Mouse (Mus musculus): ENCODE data around the gene Large1. TPM values are rescaled to one million over a fixed set of nuclear protein-coding genes. Genes with fewer than 3 reads are reported as not detected.
A peak's percentile ranks its signal among the peaks of the same experiment; 100 is the strongest.

Large1 gene
- total RNA-seq, 1 experiment: 14.8 TPM

DNA sequence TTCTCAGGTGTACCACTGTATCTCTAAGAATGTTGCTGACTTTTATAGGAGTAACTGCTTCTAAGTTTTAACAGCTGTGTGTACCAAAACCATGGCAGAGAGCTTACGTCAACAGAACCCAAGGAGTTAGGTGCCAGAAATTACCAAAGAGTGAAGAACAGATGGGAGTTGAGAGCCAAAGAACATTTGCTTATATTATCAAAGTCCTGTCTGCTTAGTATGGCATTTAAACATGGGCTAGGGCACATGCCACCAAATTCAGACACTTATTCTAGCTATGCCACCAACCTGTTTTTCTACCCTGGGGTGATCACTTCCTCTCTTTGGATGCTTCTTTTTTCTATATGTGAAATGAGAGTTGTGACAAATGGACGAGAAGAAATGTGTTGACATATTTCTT lies 479.9 kb downstream of the Large1 start:
- DNase-seq (ENCODE audit: low read depth, low spot score): no peak
- Histone ChIP-seq H3K27ac (ENCODE audit: insufficient read depth, low read depth, low read length, poor library complexity, severe bottlenecking) (no peak overlapping the region), H3K9me3 (ENCODE audit: control insufficient read depth, insufficient read depth, low read depth, low read length) (no peaks in the 10 kb centered on the region), H3K4me1 (ENCODE audit: control insufficient read depth in 2 of 2, insufficient read depth in 2 of 2, low read length in 2 of 2, poor library complexity in 1 of 2) (no peaks in the 10 kb centered on the region), H3K4me3 (ENCODE audit: insufficient read depth in 1 of 2, low read depth in 1 of 2, low read length in 2 of 2, poor library complexity in 1 of 2, severe bottlenecking in 1 of 2) (no peak overlapping the region), H3K9ac (ENCODE audit: insufficient read depth, low read depth, low read length, poor library complexity, severe bottlenecking) (no peak overlapping the region), H3K36me3 (ENCODE audit: control insufficient read depth, insufficient read depth, low read length, poor library complexity, severe bottlenecking) (no peaks in the 10 kb centered on the region)
- no peak for TF ChIP-seq CHD2 (IDR thresholded peaks at IDR 0.05; ENCODE audit: low read depth, low read length)
- TF ChIP-seq ZC3H11A (IDR thresholded peaks at IDR 0.05; ENCODE audit: borderline replicate concordance, low read depth, low read length): no peak
- no peak for TF ChIP-seq MAFK (IDR thresholded peaks at IDR 0.05; ENCODE audit: insufficient read depth, low read depth, low read length)
- no peak for TF ChIP-seq ZNF384 (IDR thresholded peaks at IDR 0.05; ENCODE audit: low read depth, low read length)
- in situ Hi-C loops (cut with MboI; ENCODE audit: low sequenced_read_pairs in 2 of 2, unreplicated experiment in 2 of 2): no loop called here

DNA sequence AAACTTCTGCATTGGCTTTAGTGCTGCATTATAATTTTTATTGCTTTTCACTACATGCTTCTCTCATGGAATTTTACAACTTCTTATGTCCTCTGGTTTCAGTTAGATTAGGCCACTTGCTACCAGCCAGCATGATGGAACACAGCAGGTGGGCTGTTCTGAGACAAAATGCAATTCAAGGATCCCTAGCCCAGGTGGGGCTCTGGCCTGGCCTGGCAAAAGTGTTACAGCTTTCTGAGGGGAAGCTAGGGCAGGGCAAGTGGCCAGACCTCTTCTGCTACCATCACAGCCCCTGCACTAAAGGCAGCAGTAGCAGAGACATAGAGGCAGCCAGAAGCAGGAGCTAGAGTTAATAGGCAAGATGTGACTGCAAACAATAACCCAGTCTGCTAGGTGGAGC lies 506.5 kb downstream of the Large1 start:
- Histone ChIP-seq H3K4me3 (ENCODE audit: insufficient read depth in 1 of 2, low read depth in 1 of 2, low read length in 2 of 2, poor library complexity in 1 of 2, severe bottlenecking in 1 of 2) (no peak overlapping the region), H3K9me3 (ENCODE audit: control insufficient read depth, insufficient read depth, low read depth, low read length) (0 out of 2 replicates have a peak, but pooled peaks cover 3% of the 10 kb centered on the region), H3K36me3 (ENCODE audit: control insufficient read depth, insufficient read depth, low read length, poor library complexity, severe bottlenecking) (no peaks in the 10 kb centered on the region), H3K27ac (ENCODE audit: insufficient read depth, low read depth, low read length, poor library complexity, severe bottlenecking) (no peak overlapping the region), H3K9ac (ENCODE audit: insufficient read depth, low read depth, low read length, poor library complexity, severe bottlenecking) (no peak overlapping the region), H3K4me1 (ENCODE audit: control insufficient read depth in 2 of 2, insufficient read depth in 2 of 2, low read length in 2 of 2, poor library complexity in 1 of 2) (no peaks in the 10 kb centered on the region)
- in situ Hi-C loops (cut with MboI; ENCODE audit: low sequenced_read_pairs in 2 of 2, unreplicated experiment in 2 of 2): no loop called here
- no peak for TF ChIP-seq CHD2 (IDR thresholded peaks at IDR 0.05; ENCODE audit: low read depth, low read length)
- no peak for TF ChIP-seq MAFK (IDR thresholded peaks at IDR 0.05; ENCODE audit: insufficient read depth, low read depth, low read length)
- no peak for TF ChIP-seq ZC3H11A (IDR thresholded peaks at IDR 0.05; ENCODE audit: borderline replicate concordance, low read depth, low read length)
- no peak for TF ChIP-seq HCFC1 (IDR thresholded peaks at IDR 0.05; ENCODE audit: borderline replicate concordance, insufficient read depth, low read length)
- TF ChIP-seq ZNF384 (IDR thresholded peaks at IDR 0.05; ENCODE audit: low read depth, low read length): no peak
- no peak for DNase-seq (ENCODE audit: low read depth, low spot score)

DNA sequence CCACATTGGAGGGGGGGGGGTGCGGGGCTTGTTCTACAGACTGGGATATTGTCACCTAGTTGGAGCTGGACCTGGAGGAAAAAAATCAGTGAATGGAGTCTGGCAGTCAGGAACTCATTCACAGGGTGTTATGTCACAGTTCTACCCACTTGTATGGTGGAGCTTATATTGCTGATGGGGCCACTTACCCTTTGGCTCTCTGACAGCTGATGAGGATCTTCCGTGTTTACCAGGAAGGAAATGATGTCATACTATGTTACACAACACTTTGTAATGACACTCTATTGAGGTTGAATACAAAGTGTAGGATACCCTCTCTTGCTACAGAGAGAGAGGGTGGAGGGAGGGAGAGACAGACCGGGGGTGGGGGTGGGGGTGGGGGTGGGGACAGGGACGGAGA lies 517.5 kb downstream of the Large1 start:
- no peak for DNase-seq (ENCODE audit: low read depth, low spot score)

GRCm38 (mm10) chr8:72833112-72833511 lies 520.2 kb downstream of the Large1 start:
- in situ Hi-C loops (cut with MboI; ENCODE audit: low sequenced_read_pairs in 2 of 2, unreplicated experiment in 2 of 2): no loop called here
- DNase-seq (ENCODE audit: low read depth, low spot score): peak; percentile 16
- no peak overlapping the region for H3K9ac ChIP-seq (ENCODE audit: insufficient read depth, low read depth, low read length, poor library complexity, severe bottlenecking)
- no peak for TF ChIP-seq HCFC1 (IDR thresholded peaks at IDR 0.05; ENCODE audit: borderline replicate concordance, insufficient read depth, low read length)
- no peak for TF ChIP-seq MAFK (IDR thresholded peaks at IDR 0.05; ENCODE audit: insufficient read depth, low read depth, low read length)
- TF ChIP-seq CHD2 (IDR thresholded peaks at IDR 0.05; ENCODE audit: low read depth, low read length): no peak
- no peak for TF ChIP-seq ZNF384 (IDR thresholded peaks at IDR 0.05; ENCODE audit: low read depth, low read length)
- no peak for TF ChIP-seq ZC3H11A (IDR thresholded peaks at IDR 0.05; ENCODE audit: borderline replicate concordance, low read depth, low read length)
- no peaks in the 10 kb centered on the region for H3K9me3 ChIP-seq (ENCODE audit: control insufficient read depth, insufficient read depth, low read depth, low read length)
- no peaks in the 10 kb centered on the region for H3K4me1 ChIP-seq (ENCODE audit: control insufficient read depth in 2 of 2, insufficient read depth in 2 of 2, low read length in 2 of 2, poor library complexity in 1 of 2)
- H3K27ac ChIP-seq (ENCODE audit: insufficient read depth, low read depth, low read length, poor library complexity, severe bottlenecking): no peak overlapping the region
- H3K4me3 ChIP-seq (ENCODE audit: insufficient read depth in 1 of 2, low read depth in 1 of 2, low read length in 2 of 2, poor library complexity in 1 of 2, severe bottlenecking in 1 of 2): no peak overlapping the region
- H3K36me3 ChIP-seq (ENCODE audit: control insufficient read depth, insufficient read depth, low read length, poor library complexity, severe bottlenecking): no peaks in the 10 kb centered on the region

More for the DNA sequence above, 517.5 kb downstream of the Large1 start:
- in situ Hi-C loops (cut with MboI; ENCODE audit: low sequenced_read_pairs in 2 of 2, unreplicated experiment in 2 of 2): no loop called here
- H3K4me3 ChIP-seq (ENCODE audit: insufficient read depth in 1 of 2, low read depth in 1 of 2, low read length in 2 of 2, poor library complexity in 1 of 2, severe bottlenecking in 1 of 2): no peak overlapping the region
- no peak overlapping the region for H3K9ac ChIP-seq (ENCODE audit: insufficient read depth, low read depth, low read length, poor library complexity, severe bottlenecking)
- H3K36me3 ChIP-seq (ENCODE audit: control insufficient read depth, insufficient read depth, low read length, poor library complexity, severe bottlenecking): no peaks in the 10 kb centered on the region
- H3K4me1 ChIP-seq (ENCODE audit: control insufficient read depth in 2 of 2, insufficient read depth in 2 of 2, low read length in 2 of 2, poor library complexity in 1 of 2): no peaks in the 10 kb centered on the region
- TF ChIP-seq ZNF384 (IDR thresholded peaks at IDR 0.05; ENCODE audit: low read depth, low read length) (no peak), ZC3H11A (IDR thresholded peaks at IDR 0.05; ENCODE audit: borderline replicate concordance, low read depth, low read length) (no peak), CHD2 (IDR thresholded peaks at IDR 0.05; ENCODE audit: low read depth, low read length) (no peak)
- no peak overlapping the region for H3K27ac ChIP-seq (ENCODE audit: insufficient read depth, low read depth, low read length, poor library complexity, severe bottlenecking)
- no peaks in the 10 kb centered on the region for H3K9me3 ChIP-seq (ENCODE audit: control insufficient read depth, insufficient read depth, low read depth, low read length)

- Histone ChIP-seq H3K9ac (ENCODE audit: insufficient read depth, low read depth, low read length, poor library complexity, severe bottlenecking) (no peak overlapping the region), H3K27ac (ENCODE audit: insufficient read depth, low read depth, low read length, poor library complexity, severe bottlenecking) (no peak overlapping the region), H3K4me3 (ENCODE audit: insufficient read depth in 1 of 2, low read depth in 1 of 2, low read length in 2 of 2, poor library complexity in 1 of 2, severe bottlenecking in 1 of 2) (no peak overlapping the region), H3K4me1 (ENCODE audit: control insufficient read depth in 2 of 2, insufficient read depth in 2 of 2, low read length in 2 of 2, poor library complexity in 1 of 2) (no peaks in the 10 kb centered on the region), H3K9me3 (ENCODE audit: control insufficient read depth, insufficient read depth, low read depth, low read length) (no peaks in the 10 kb centered on the region), H3K36me3 (ENCODE audit: control insufficient read depth, insufficient read depth, low read length, poor library complexity, severe bottlenecking) (no peaks in the 10 kb centered on the region)
- DNase-seq (ENCODE audit: low read depth, low spot score): no peak
- TF ChIP-seq MAFK (IDR thresholded peaks at IDR 0.05; ENCODE audit: insufficient read depth, low read depth, low read length): no peak
- no peak for TF ChIP-seq CHD2 (IDR thresholded peaks at IDR 0.05; ENCODE audit: low read depth, low read length)
- no peak for TF ChIP-seq HCFC1 (IDR thresholded peaks at IDR 0.05; ENCODE audit: borderline replicate concordance, insufficient read depth, low read length)
- no peak for TF ChIP-seq ZNF384 (IDR thresholded peaks at IDR 0.05; ENCODE audit: low read depth, low read length)
- no peak for TF ChIP-seq ZC3H11A (IDR thresholded peaks at IDR 0.05; ENCODE audit: borderline replicate concordance, low read depth, low read length)
- in situ Hi-C loops (cut with MboI; ENCODE audit: low sequenced_read_pairs in 2 of 2, unreplicated experiment in 2 of 2): no loop called here
Observed at GRCm38 (mm10) chr8:72832371-72832770, 521.0 kb downstream of the Large1 start.
